Comparison of ENCODE assay signal across 39 mouse cellular contexts in the genomic region with DNA sequence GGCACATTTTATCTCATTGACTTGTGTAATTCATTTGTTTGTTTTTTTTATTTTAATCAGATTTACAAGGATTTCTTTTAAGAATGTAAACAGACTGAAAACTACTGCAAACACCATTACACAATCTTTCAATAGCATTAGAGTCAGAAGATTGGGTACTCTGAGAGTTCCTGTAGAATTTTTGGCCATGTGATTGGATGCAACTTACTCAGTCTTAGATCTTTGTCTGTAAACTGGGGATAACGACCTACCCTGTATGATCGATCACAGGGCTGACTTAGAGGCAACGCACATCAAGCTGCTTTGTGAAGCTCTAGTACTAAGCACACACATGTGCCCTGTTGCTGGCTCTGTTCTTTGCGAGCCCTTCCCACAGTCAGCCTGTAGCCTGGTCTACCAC. TPM values are rescaled to one million over a fixed set of nuclear protein-coding genes. Genes with fewer than 3 reads are reported as not detected.
"Had no signal": no experiment of that assay in that cellular context is flagged by ENCODE, and none has a peak within 500 bp of the region (broad histone marks: within the 10 kb centered on the region; RNA-seq: fewer than 3 reads in every experiment).

No protein-coding gene starts in this region.

- DNase-seq: heart, postnatal 14 days; heart, postnatal 36 days; heart, postnatal 4 days; kidney, adult 11 months; kidney, adult 18-20 months; kidney, adult 2 months; kidney, adult 8-10 months; kidney, adult 9 months; kidney, postnatal 10 days; kidney, postnatal 14 days; kidney, postnatal 25 days; kidney, postnatal 36 days; kidney, postnatal 4 days; layer of hippocampus, adult 9-11 months; layer of hippocampus, postnatal 36 days had no signal

- H3K4me3 ChIP-seq: heart, embryonic 10.5 days; heart, embryonic 12.5 days; heart, embryonic 13.5 days; heart, embryonic 15.5 days; hindbrain, embryonic 10.5 days; hindbrain, embryonic 12.5 days; hindbrain, embryonic 13.5 days; hindbrain, embryonic 15.5 days; intestine, embryonic 15.5 days; kidney, embryonic 15.5 days; layer of hippocampus, adult 2 months had no signal

- H3K9ac ChIP-seq: heart, embryonic 12.5 days; heart, embryonic 13.5 days; heart, embryonic 15.5 days; hindbrain, embryonic 12.5 days; hindbrain, embryonic 13.5 days; hindbrain, embryonic 14.5 days; hindbrain, embryonic 15.5 days; intestine, embryonic 15.5 days; kidney, embryonic 15.5 days had no signal

- H3K4me2 ChIP-seq: heart, embryonic 11.5 days; heart, embryonic 12.5 days; heart, embryonic 13.5 days; heart, embryonic 15.5 days; hindbrain, embryonic 12.5 days; hindbrain, embryonic 13.5 days; hindbrain, embryonic 14.5 days; hindbrain, embryonic 15.5 days; intestine, embryonic 15.5 days; kidney, embryonic 15.5 days had no signal

- H3K4me1 ChIP-seq: heart, embryonic 10.5 days; heart, embryonic 12.5 days; heart, embryonic 13.5 days; heart, embryonic 15.5 days; hindbrain, embryonic 10.5 days; hindbrain, embryonic 12.5 days; hindbrain, embryonic 13.5 days; hindbrain, embryonic 15.5 days; intestine, embryonic 15.5 days; kidney, embryonic 15.5 days had no signal

- ATAC-seq: hindbrain, embryonic 16.5 days; hindbrain, postnatal 0 days; inflammation-experienced regulatory T-cells, adult 6 months; intestine, embryonic 15.5 days; intestine, embryonic 16.5 days; intestine, postnatal 0 days had no signal

- H3K27ac ChIP-seq: heart, embryonic 10.5 days; heart, embryonic 13.5 days; heart, embryonic 15.5 days; hindbrain, embryonic 10.5 days; hindbrain, embryonic 12.5 days; hindbrain, embryonic 13.5 days; hindbrain, embryonic 14.5 days; hindbrain, embryonic 15.5 days; hindbrain, postnatal 0 days; intestine, embryonic 15.5 days; kidney, embryonic 15.5 days; kidney, postnatal 0 days; layer of hippocampus, adult 2 months had no signal

- H3K9me3 ChIP-seq: heart, embryonic 10.5 days; heart, embryonic 12.5 days; heart, embryonic 15.5 days; intestine, embryonic 15.5 days had no signal

- H3K27me3 ChIP-seq: heart, embryonic 12.5 days; heart, embryonic 13.5 days; heart, embryonic 15.5 days; hindbrain, embryonic 12.5 days; hindbrain, embryonic 13.5 days; hindbrain, embryonic 15.5 days; intestine, embryonic 15.5 days; kidney, embryonic 15.5 days had no signal

- H3K36me3 ChIP-seq: heart, embryonic 10.5 days; heart, embryonic 12.5 days; heart, embryonic 13.5 days; heart, embryonic 15.5 days; hindbrain, embryonic 10.5 days; hindbrain, embryonic 12.5 days; hindbrain, embryonic 13.5 days; hindbrain, embryonic 15.5 days; intestine, embryonic 15.5 days; kidney, embryonic 15.5 days had no signal

RNA-seq across cellular contexts. Expression of a gene that starts 11.7 kb away (rescaled TPM):
- total RNA-seq: heart, adult 8-10 months; heart, postnatal 14 days; heart, postnatal 25 days; heart, postnatal 36 days; heart, postnatal 4 days had no signal
- polyA plus RNA-seq: heart, embryonic 10.5 days; heart, embryonic 13.5 days; heart, embryonic 14.5 days; inflammation-experienced regulatory T-cells, adult 6 months; intestine, embryonic 16.5 days; intestine, postnatal 0 days; kidney, embryonic 16.5 days; large intestine, adult 2 months had no signal
